Mouse (Mus musculus) megakaryocyte-erythroid progenitor cell, adult 5 weeks (primary cell): ENCODE data around the gene Entpd1. TPM values are rescaled to one million over a fixed set of nuclear protein-coding genes. Genes with fewer than 3 reads are reported as not detected.

Experiments
- polyA plus RNA-seq: library from polyadenylated mRNA; stranded (reverse); fragments of >175 nt; gene quantifications from 2 replicates; pipeline ENCODE4 v1.2.3, GENCODE M21; 2012

Gene Entpd1
- 0.87 and 1.7 TPM in 2 replicates for polyA plus RNA-seq

DNA sequence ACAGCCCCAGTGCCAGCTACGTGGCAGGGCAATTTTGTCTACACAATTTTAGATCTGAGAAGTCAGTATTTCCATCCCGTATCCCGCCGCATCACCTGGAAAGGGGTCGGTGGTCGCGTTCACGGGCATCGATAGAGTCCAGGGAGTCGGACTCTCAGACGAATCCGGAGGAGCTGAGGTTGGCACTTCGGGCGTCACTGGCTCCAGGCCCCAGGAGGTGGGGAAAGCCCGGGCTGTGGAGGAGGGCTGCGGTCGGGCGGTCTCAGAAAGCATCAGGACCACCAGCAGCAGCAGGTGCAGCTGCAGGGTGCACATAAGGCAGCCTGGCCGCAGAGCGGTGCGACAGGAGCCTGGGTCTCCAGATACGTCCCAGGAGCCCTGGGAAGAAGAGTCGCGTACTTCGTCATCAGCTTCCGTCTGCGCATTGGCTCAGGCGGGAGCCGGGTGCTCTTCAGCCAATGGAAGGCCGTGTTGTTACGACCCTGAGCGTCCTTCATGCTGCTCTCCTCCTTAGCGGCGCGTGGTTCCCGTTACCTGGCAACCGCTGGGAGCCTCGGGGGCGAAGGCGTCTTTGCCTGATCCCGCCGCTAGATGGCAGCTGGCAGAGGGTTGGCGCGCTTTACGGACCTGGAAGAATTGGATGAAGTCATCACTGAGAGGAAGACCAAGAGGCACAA, at the start of gene Entpd1, which contains the start of gene Tctn3:
TSS of gene Entpd1 (plus strand) at position 537 of the 677 bp plus-strand sequence.
TSS of gene Tctn3 (minus strand) at position 404 of the 677 bp plus-strand sequence.

GRCm38 (mm10) chr19:40588293-40588654, 23.9 kb upstream of the Entpd1 start, which contains the start of gene Aldh18a1:
Aldh18a1 (minus strand) TSS chr19:40588463.

GRCm38 (mm10) chr19:40748559-40748958, 136.4 kb downstream of the Entpd1 start, which contains the start of gene Cc2d2b:
Cc2d2b (plus strand) TSS chr19:40748753.

Other genes with a start within 250 kb of the Entpd1 start
- 1.7 and 4.5 TPM in 2 replicates for gene Sorbs1, start 98.6 kb upstream of the Entpd1 start, polyA plus RNA-seq
- 11.7 and 13.0 TPM in 2 replicates for gene Aldh18a1, start 23.9 kb upstream of the Entpd1 start, polyA plus RNA-seq
- gene Tctn3, start 133 bp upstream of the Entpd1 start, polyA plus RNA-seq = 9.7 and 19.3 TPM in 2 replicates
- 0.02 and 0.23 TPM in 2 replicates for gene Cc2d2b, start 136.4 kb downstream of the Entpd1 start, polyA plus RNA-seq
- 2.7 and 3.8 TPM in 2 replicates for gene Ccnj, start 218.9 kb downstream of the Entpd1 start, polyA plus RNA-seq